Mouse (Mus musculus) thymus, postnatal 10 days (tissue): ENCODE data around the gene Pfdn5.
A peak's percentile ranks its signal among the peaks of the same experiment; 100 is the strongest.

Source experiments
- DNase-seq, 2 experiments: peaks; one replicate each; pipeline ENCODE4 v3.0.0; 2021; ENCODE audit warnings: low spot score in 2 of 2

Gene Pfdn5

GRCm38 (mm10) chr15:102326022-102326576 lies at the start of gene Pfdn5:
TSS of gene Pfdn5 (plus strand) at chr15:102326116.
- DNase-seq = peak; percentile 57 to 80

- no peak for DNase-seq
These were observed 47.2 kb upstream of the Pfdn5 start for GRCm38 (mm10) chr15:102278726-102279091.

- peak; percentile 78 to 90 for DNase-seq
These were observed 46.7 kb upstream of the Pfdn5 start, which contains the start of gene Mfsd5 for GRCm38 (mm10) chr15:102279092-102279782. TSS of gene Mfsd5 (plus strand) at chr15:102279454.

- no peak for DNase-seq
These were observed 46.0 kb upstream of the Pfdn5 start for GRCm38 (mm10) chr15:102279783-102280520.

- DNase-seq = no peak
These were observed 45.3 kb upstream of the Pfdn5 start for GRCm38 (mm10) chr15:102280623-102281022.

GRCm38 (mm10) chr15:102282463-102283292 lies 43.2 kb upstream of the Pfdn5 start:
- no peak for DNase-seq

GRCm38 (mm10) chr15:102283648-102284047 lies 42.3 kb upstream of the Pfdn5 start:
- no peak for DNase-seq

GRCm38 (mm10) chr15:102287395-102287794 lies 38.5 kb upstream of the Pfdn5 start:
- DNase-seq = peak in 1 of 2 experiments; percentile 57

- DNase-seq = peak; percentile 92 to 93
These were observed 30.1 kb upstream of the Pfdn5 start, which contains the start of gene Espl1 for GRCm38 (mm10) chr15:102295633-102296367. TSS of gene Espl1 (plus strand) at chr15:102296266.

GRCm38 (mm10) chr15:102296368-102297006 lies 29.4 kb upstream of the Pfdn5 start:
- DNase-seq = no peak

GRCm38 (mm10) chr15:102302542-102302941 lies 23.4 kb upstream of the Pfdn5 start:
- no peak for DNase-seq

GRCm38 (mm10) chr15:102308717-102309116 lies 17.2 kb upstream of the Pfdn5 start:
- DNase-seq = no peak

GRCm38 (mm10) chr15:102310074-102310845 lies 15.7 kb upstream of the Pfdn5 start:
- DNase-seq = no peak

GRCm38 (mm10) chr15:102311489-102311888 lies 14.4 kb upstream of the Pfdn5 start:
- DNase-seq = no peak

- no peak for DNase-seq
These were observed 10.6 kb upstream of the Pfdn5 start for GRCm38 (mm10) chr15:102315292-102315691.

- peak; percentile 16 to 67 for DNase-seq
These were observed 9.7 kb upstream of the Pfdn5 start for GRCm38 (mm10) chr15:102316263-102316662.

GRCm38 (mm10) chr15:102324654-102325473 lies 1.1 kb upstream of the Pfdn5 start:
- DNase-seq = no peak

GRCm38 (mm10) chr15:102326892-102327291 lies 976 bp downstream of the Pfdn5 start:
- no peak for DNase-seq

GRCm38 (mm10) chr15:102331610-102332015 lies 5.7 kb downstream of the Pfdn5 start, which contains the start of gene Myg1:
TSS of gene Myg1 (plus strand) at chr15:102331709.
- peak; percentile 75 to 82 for DNase-seq
